Mouse (Mus musculus): ENCODE data around the gene Osbpl9.

Gene Osbpl9

GRCm38 (mm10) chr4:109149411-109149810 lies 52.7 kb downstream of the Osbpl9 start:
- in situ Hi-C loops (cut with MboI; ENCODE audit: low pct_unique_long_range_greater_than_20kb in 1 of 2, low sequenced_read_pairs in 2 of 2, unreplicated experiment in 1 of 2), result no loop called here

GRCm38 (mm10) chr4:109147278-109148038 lies 54.6 kb downstream of the Osbpl9 start:
- in situ Hi-C loops (cut with MboI; ENCODE audit: low pct_unique_long_range_greater_than_20kb in 1 of 2, low sequenced_read_pairs in 2 of 2, unreplicated experiment in 1 of 2), result no loop called here

- in situ Hi-C loops (cut with MboI; ENCODE audit: low pct_unique_long_range_greater_than_20kb in 1 of 2, low sequenced_read_pairs in 2 of 2, unreplicated experiment in 1 of 2), result no loop called here
Observed at GRCm38 (mm10) chr4:109143091-109143490, 59.0 kb downstream of the Osbpl9 start.

- in situ Hi-C loops (cut with MboI; ENCODE audit: low pct_unique_long_range_greater_than_20kb in 1 of 2, low sequenced_read_pairs in 2 of 2, unreplicated experiment in 1 of 2), result no loop called here
Observed at GRCm38 (mm10) chr4:109138551-109138950, 63.5 kb downstream of the Osbpl9 start.

GRCm38 (mm10) chr4:109136475-109137125 lies 65.5 kb downstream of the Osbpl9 start:
- in situ Hi-C loops (cut with MboI; ENCODE audit: low pct_unique_long_range_greater_than_20kb in 1 of 2, low sequenced_read_pairs in 2 of 2, unreplicated experiment in 1 of 2), result no loop called here

GRCm38 (mm10) chr4:109134955-109135354 lies 67.1 kb downstream of the Osbpl9 start:
- in situ Hi-C loops (cut with MboI; ENCODE audit: low pct_unique_long_range_greater_than_20kb in 1 of 2, low sequenced_read_pairs in 2 of 2, unreplicated experiment in 1 of 2), result no loop called here

GRCm38 (mm10) chr4:109131256-109131872 lies 70.7 kb downstream of the Osbpl9 start:
- in situ Hi-C loops (cut with MboI; ENCODE audit: low pct_unique_long_range_greater_than_20kb in 1 of 2, low sequenced_read_pairs in 2 of 2, unreplicated experiment in 1 of 2), result no loop called here

GRCm38 (mm10) chr4:109128971-109129370 lies 73.1 kb downstream of the Osbpl9 start:
- in situ Hi-C loops (cut with MboI; ENCODE audit: low pct_unique_long_range_greater_than_20kb in 1 of 2, low sequenced_read_pairs in 2 of 2, unreplicated experiment in 1 of 2), result no loop called here

GRCm38 (mm10) chr4:109128017-109128416 lies 74.1 kb downstream of the Osbpl9 start:
- in situ Hi-C loops (cut with MboI; ENCODE audit: low pct_unique_long_range_greater_than_20kb in 1 of 2, low sequenced_read_pairs in 2 of 2, unreplicated experiment in 1 of 2), result no loop called here

GRCm38 (mm10) chr4:109126834-109127564 lies 75.1 kb downstream of the Osbpl9 start:
- in situ Hi-C loops (cut with MboI; ENCODE audit: low pct_unique_long_range_greater_than_20kb in 1 of 2, low sequenced_read_pairs in 2 of 2, unreplicated experiment in 1 of 2), result no loop called here

GRCm38 (mm10) chr4:109125746-109126425 lies 76.2 kb downstream of the Osbpl9 start:
- in situ Hi-C loops (cut with MboI; ENCODE audit: low pct_unique_long_range_greater_than_20kb in 1 of 2, low sequenced_read_pairs in 2 of 2, unreplicated experiment in 1 of 2), result no loop called here

- in situ Hi-C loops (cut with MboI; ENCODE audit: low pct_unique_long_range_greater_than_20kb in 1 of 2, low sequenced_read_pairs in 2 of 2, unreplicated experiment in 1 of 2), result no loop called here
Observed at GRCm38 (mm10) chr4:109122830-109123555, 79.1 kb downstream of the Osbpl9 start.

- in situ Hi-C loops (cut with MboI; ENCODE audit: low pct_unique_long_range_greater_than_20kb in 1 of 2, low sequenced_read_pairs in 2 of 2, unreplicated experiment in 1 of 2), result no loop called here
Observed at GRCm38 (mm10) chr4:109120735-109121134, 81.3 kb downstream of the Osbpl9 start.

- in situ Hi-C loops (cut with MboI; ENCODE audit: low pct_unique_long_range_greater_than_20kb in 1 of 2, low sequenced_read_pairs in 2 of 2, unreplicated experiment in 1 of 2), result no loop called here
Observed at GRCm38 (mm10) chr4:109119641-109120125, 82.4 kb downstream of the Osbpl9 start.

- in situ Hi-C loops (cut with MboI; ENCODE audit: low pct_unique_long_range_greater_than_20kb in 1 of 2, low sequenced_read_pairs in 2 of 2, unreplicated experiment in 1 of 2), result no loop called here
Observed at GRCm38 (mm10) chr4:109118327-109118659, 83.8 kb downstream of the Osbpl9 start.

GRCm38 (mm10) chr4:109117596-109118326 lies 84.3 kb downstream of the Osbpl9 start:
- in situ Hi-C loops (cut with MboI; ENCODE audit: low pct_unique_long_range_greater_than_20kb in 1 of 2, low sequenced_read_pairs in 2 of 2, unreplicated experiment in 1 of 2), result no loop called here

GRCm38 (mm10) chr4:109116938-109117337 lies 85.1 kb downstream of the Osbpl9 start:
- in situ Hi-C loops (cut with MboI; ENCODE audit: low pct_unique_long_range_greater_than_20kb in 1 of 2, low sequenced_read_pairs in 2 of 2, unreplicated experiment in 1 of 2), result no loop called here
